Comparison of ENCODE assay signal across 15 mouse cellular contexts in genomic region chr2:125119381-125120110, GRCm38 (mm10). TPM values are rescaled to one million over a fixed set of nuclear protein-coding genes. Genes with fewer than 3 reads are reported as not detected.
A peak's percentile ranks its signal among the peaks of the same experiment; 100 is the strongest.
DNase-seq lines count a peak whose midpoint lies in the region; ATAC-seq and TF ChIP-seq lines count a peak whose summit lies in the region.
"Had no signal": no experiment of that assay in that cellular context is flagged by ENCODE, and none has a peak within 500 bp of the region (broad histone marks: within the 10 kb centered on the region; RNA-seq: fewer than 3 reads in every experiment).

No protein-coding gene starts in this region.

- H3K9me3 ChIP-seq in hindbrain, postnatal 0 days (ENCODE audit: low read length): no peaks in the 10 kb centered on the region
- H3K9me3 ChIP-seq: midbrain, embryonic 12.5 days; neural tube, embryonic 15.5 days; stomach, embryonic 15.5 days had no signal

- 64% methylated on average over 6 of the region's 6 CpGs for WGBS in hindbrain, postnatal 0 days

- H3K27me3 ChIP-seq in hindbrain, postnatal 0 days (ENCODE audit: insufficient read depth, low read length): no peaks in the 10 kb centered on the region
- H3K27me3 ChIP-seq: midbrain, embryonic 12.5 days; neural tube, embryonic 15.5 days; stomach, embryonic 15.5 days had no signal

- 0 out of 2 replicates have a peak overlapping the region, but pooled peaks have one; percentile 0 for H3K4me2 ChIP-seq in hindbrain, postnatal 0 days (ENCODE audit: low read depth, low read length)
- H3K4me2 ChIP-seq: midbrain, embryonic 12.5 days; neural tube, embryonic 15.5 days; stomach, embryonic 15.5 days had no signal

- TF ChIP-seq CTCF in hindbrain, postnatal 0 days (IDR thresholded peaks at IDR 0.05; ENCODE audit: low read depth): no peak

- H3K4me3 ChIP-seq in hindbrain, postnatal 0 days (ENCODE audit: low read length): no peak overlapping the region
- H3K4me3 ChIP-seq: midbrain, embryonic 12.5 days; neural tube, embryonic 15.5 days; stomach, embryonic 15.5 days had no signal

- ATAC-seq in hindbrain, postnatal 0 days: no peak
- ATAC-seq: activated CD4-positive, CD25-positive, alpha-beta regulatory T cell, adult 4 months; inflammation-experienced regulatory T-cells, adult 6 months had no signal

- H3K27ac ChIP-seq in hindbrain, postnatal 0 days: no peak overlapping the region
- H3K27ac ChIP-seq: midbrain, embryonic 12.5 days; neural tube, embryonic 15.5 days; stomach, embryonic 15.5 days had no signal

- intact Hi-C loops in left cerebral cortex, postnatal 4 days (cut with DNase I): no loop called here

- peak; percentile 14 to 44 for DNase-seq in left cerebral cortex, adult 18-20 months (ENCODE audit: low spot score in 2 of 2)
- no peak for DNase-seq in left cerebral cortex, postnatal 4 days
- peak; percentile 62 for DNase-seq in ZHBTc4 (ENCODE audit: low read depth, low spot score)
- no peak for DNase-seq in hindbrain, postnatal 0 days (ENCODE audit: low spot score)
- peak; percentile 66 to 79 for DNase-seq in right cerebral cortex, postnatal 10 days (ENCODE audit: low spot score in 2 of 2)
- no peak for DNase-seq in thymus, postnatal 36 days
- DNase-seq in embryo, embryonic 9.5 days (ENCODE audit: extremely low spot score): no peak
- DNase-seq: lung, postnatal 10 days had no signal

- H3K9ac ChIP-seq in hindbrain, postnatal 0 days (replicated peaks; ENCODE audit: low read length): no peak overlapping the region
- H3K9ac ChIP-seq: midbrain, embryonic 12.5 days; neural tube, embryonic 15.5 days; stomach, embryonic 15.5 days had no signal

- peaks cover 8% of the 10 kb centered on the region; the same call in 1 of the 2 replicates for H3K36me3 ChIP-seq in hindbrain, postnatal 0 days (ENCODE audit: insufficient read depth, low read length)
- H3K36me3 ChIP-seq: stomach, embryonic 15.5 days had no signal

- 0 out of 2 replicates have a peak, but pooled peaks cover 9% of the 10 kb centered on the region for H3K4me1 ChIP-seq in hindbrain, postnatal 0 days (ENCODE audit: insufficient read depth, low read length)

RNA-seq across cellular contexts. Expression of gene Myef2, which starts 3.9 kb away (rescaled TPM):
- 10 to 100 TPM; 81.9 to 90.5 TPM for total RNA-seq in left cerebral cortex, adult 18-20 months (2021)
- 100 to 1,000 TPM; 187 to 188 TPM for total RNA-seq in left cerebral cortex, postnatal 4 days (2021)
- total RNA-seq in hindbrain, postnatal 0 days (2014; rRNA removed): 52.7 and 54.4 TPM in 2 replicates
- polyA plus RNA-seq in hindbrain, postnatal 0 days (2015; fragmentation: Nextera tagmentation; extraction: Ambion mirVana): 153 and 161 TPM in 2 replicates

RNA-seq across cellular contexts. Expression of gene Ctxn2, which starts 16.9 kb away (rescaled TPM):
- total RNA-seq in left cerebral cortex, adult 18-20 months (2021): 10 to 100 TPM in 1 of 2 experiments, 1 to 10 TPM in 1; 10.0 to 13.8 TPM
- total RNA-seq in left cerebral cortex, postnatal 4 days (2021): 10 to 100 TPM in 1 of 2 experiments, 1 to 10 TPM in 1; 6.7 to 10.8 TPM
- 10.2 and 10.9 TPM in 2 replicates for total RNA-seq in hindbrain, postnatal 0 days (2014; rRNA removed)
- 37.6 and 39.4 TPM in 2 replicates for polyA plus RNA-seq in hindbrain, postnatal 0 days (2015; fragmentation: Nextera tagmentation; extraction: Ambion mirVana)
- polyA plus RNA-seq: activated CD4-positive, CD25-positive, alpha-beta regulatory T cell, adult 4 months; inflammation-experienced regulatory T-cells, adult 6 months; large intestine, adult 2 months; limb, embryonic 14.5 days had no signal

RNA-seq across cellular contexts. Expression of gene Slc12a1, which starts 32.8 kb away (rescaled TPM):
- under 1 TPM in 1 of 2 experiments, not detected in 1; 0.09 TPM for total RNA-seq in left cerebral cortex, adult 18-20 months (2021)
- total RNA-seq in left cerebral cortex, postnatal 4 days (2021): under 1 TPM; 0.10 to 0.12 TPM
- 0.29 TPM in 1 of 2 replicates, not detected in the other for total RNA-seq in hindbrain, postnatal 0 days (2014; rRNA removed)
- polyA plus RNA-seq in hindbrain, postnatal 0 days (2015; fragmentation: Nextera tagmentation; extraction: Ambion mirVana): 0.10 and 0.11 TPM in 2 replicates
- polyA plus RNA-seq: inflammation-experienced regulatory T-cells, adult 6 months; large intestine, adult 2 months; midbrain, embryonic 12.5 days; stomach, embryonic 15.5 days had no signal

RNA-seq across cellular contexts. Expression of gene Slc24a5, which starts 51.6 kb away (rescaled TPM):
- under 1 TPM; 0.42 to 0.49 TPM for total RNA-seq in left cerebral cortex, adult 18-20 months (2021)
- total RNA-seq in left cerebral cortex, postnatal 4 days (2021): not detected
- total RNA-seq in hindbrain, postnatal 0 days (2014; rRNA removed): 1.4 and 2.5 TPM in 2 replicates
- 6.6 and 6.7 TPM in 2 replicates for polyA plus RNA-seq in hindbrain, postnatal 0 days (2015; fragmentation: Nextera tagmentation; extraction: Ambion mirVana)

Comparison
In these comparisons a context has a peak if more than half of its experiments do, and no peak if none do; other contexts are left out.
1. DNase-seq: peak in left cerebral cortex, adult 18-20 months (2 of 2), ZHBTc4 (single experiment) and right cerebral cortex, postnatal 10 days (2 of 2); none in left cerebral cortex, postnatal 4 days (single experiment), hindbrain, postnatal 0 days (single experiment), thymus, postnatal 36 days (0 of 2) and embryo, embryonic 9.5 days (single experiment).